Mouse (Mus musculus): ENCODE measurements around the gene Npy2r.

The Npy2r gene

DNA sequence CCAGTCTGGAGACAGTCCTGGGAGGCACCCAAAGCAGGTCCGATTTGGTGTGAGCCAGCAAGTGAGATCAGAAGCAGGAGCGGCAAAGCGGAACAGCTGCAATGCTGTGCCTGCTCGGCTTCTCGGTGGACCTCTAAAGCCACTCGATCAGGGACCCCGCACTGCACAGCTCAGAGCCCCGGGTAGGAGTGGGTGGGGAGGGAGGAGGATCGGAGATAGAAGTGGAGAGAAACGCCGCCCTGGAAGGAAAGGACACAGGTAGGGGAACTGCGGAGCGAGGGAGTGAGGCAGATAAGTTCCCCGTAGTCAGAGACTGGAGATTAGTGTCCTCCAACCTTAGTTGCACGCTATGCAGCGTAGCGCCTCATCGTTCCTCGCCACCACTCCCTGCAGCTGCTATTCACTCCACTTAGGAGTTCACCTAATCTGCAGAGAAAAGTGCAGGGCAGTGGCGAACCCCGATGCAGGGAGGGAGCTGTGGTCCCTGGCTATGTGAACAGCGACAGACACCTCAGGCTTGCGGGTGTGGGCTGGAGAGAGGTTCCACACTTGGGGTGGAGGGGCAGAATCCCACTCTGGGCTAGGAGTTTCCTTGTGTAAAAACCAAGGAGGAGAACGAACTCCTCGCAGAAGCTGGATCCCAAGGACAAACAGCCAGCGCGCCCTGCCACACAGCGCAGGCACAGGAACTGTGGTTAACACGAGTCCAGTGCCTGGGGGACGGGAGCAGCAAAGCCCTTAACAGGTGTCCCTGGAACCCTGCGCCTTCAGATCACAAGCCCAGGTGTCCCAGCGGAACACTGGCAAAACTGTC is at the start of gene Npy2r:
TSS of gene Npy2r (minus strand) at position 177 of the 814 bp plus-strand sequence.
- DNase-seq (ENCODE audit: low spot score), result no peak

GRCm38 (mm10) chr3:82557786-82558185 is 9.9 kb upstream of the Npy2r start:
- DNase-seq (ENCODE audit: low spot score), result no peak

DNA sequence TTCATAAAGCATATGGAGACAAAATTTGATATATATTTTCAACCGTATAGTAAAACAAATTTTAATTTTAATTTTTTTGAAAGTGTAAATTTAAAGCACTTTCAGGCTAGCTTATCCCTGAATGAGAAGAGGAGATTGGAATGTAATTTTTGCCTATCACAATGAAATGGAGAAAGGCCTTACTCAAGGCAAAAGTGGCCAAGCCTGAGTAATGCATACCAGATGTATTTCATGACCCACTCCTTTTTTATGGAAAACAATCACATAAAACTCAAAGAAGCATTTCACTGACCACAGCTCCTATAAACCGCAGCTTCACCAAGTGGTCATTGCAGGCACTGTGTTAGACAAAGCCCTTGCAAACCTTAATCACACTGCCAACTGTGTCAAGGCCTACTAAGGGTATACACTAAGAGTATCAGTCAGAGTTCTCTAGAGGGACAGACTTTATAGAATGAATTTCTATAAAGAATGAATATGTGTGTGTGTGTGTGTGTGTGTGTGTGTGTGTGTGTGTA is 8.5 kb upstream of the Npy2r start:
- no peak for DNase-seq (ENCODE audit: low spot score)

- DNase-seq (ENCODE audit: low spot score), result no peak
These were observed 2.0 kb upstream of the Npy2r start for GRCm38 (mm10) chr3:82549932-82550331.

DNA sequence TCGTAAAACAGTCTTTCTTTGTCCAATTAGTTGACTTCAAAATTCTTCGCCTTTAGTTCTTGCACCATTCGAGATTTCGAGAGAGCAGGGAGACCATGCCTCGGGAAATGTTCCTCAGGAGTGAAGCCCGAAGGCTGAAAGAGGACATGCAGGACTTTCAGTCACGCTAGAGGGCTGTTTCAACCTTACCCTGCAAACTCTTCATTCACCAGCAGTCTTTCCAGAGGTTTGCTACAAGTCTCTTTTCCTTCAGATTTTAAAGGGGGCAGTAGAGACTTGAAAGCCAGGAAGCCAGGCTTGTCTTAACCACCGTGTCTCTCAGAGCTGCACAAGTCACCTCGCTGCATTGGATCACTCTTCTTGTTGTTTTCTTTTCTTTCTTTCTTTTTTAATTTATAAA is 869 bp upstream of the Npy2r start:
- no peak for DNase-seq (ENCODE audit: low spot score)

- DNase-seq (ENCODE audit: low spot score), result no peak
These were observed 6.4 kb downstream of the Npy2r start for GRCm38 (mm10) chr3:82541449-82541848.

DNA sequence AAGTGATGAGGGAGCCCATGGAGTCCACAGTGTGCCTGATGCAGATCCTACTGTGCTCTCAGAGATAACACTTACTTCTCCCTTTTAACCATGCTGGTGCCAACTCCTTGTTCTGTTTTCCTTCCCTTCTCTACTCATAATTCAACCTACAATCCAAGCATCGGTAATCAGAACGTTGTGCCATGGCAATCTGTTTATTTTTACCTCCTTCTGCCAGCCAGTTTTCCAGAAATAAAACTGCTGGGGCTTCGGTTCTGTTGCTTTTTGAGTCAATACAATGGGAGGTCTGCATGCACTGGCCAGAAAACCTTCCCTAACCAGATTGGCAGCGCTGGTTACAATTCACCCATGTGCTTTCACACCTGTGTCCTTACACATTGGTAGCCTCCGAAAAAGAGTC is 7.9 kb downstream of the Npy2r start:
- no peak for DNase-seq (ENCODE audit: low spot score)

DNA sequence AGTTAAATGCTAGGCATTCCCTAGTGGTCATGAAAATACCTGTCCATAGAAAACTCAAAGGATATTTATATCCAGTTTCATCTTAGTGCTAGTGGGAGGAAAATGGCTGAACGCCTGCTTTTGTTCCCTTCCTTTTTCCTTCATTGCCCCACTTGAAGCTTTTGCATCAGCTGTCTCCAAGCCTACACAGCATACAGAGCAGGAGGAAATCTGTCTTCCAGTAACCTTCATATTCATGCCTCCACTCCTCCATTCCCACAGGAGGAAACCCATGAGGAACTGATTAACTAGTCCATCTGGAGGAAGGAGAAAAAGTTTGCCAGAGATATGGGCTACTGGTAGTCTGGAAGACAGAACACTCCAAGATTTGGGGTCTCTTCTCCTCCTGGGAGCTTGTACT is 23.1 kb downstream of the Npy2r start:
- DNase-seq (ENCODE audit: low spot score), result no peak

GRCm38 (mm10) chr3:82498006-82498405 is 49.9 kb downstream of the Npy2r start:
- DNase-seq (ENCODE audit: low spot score), result no peak

Data from adipocyte (in vitro differentiated cells).